Mouse (Mus musculus) Patski (cell line): ENCODE measurements at regions not wholly inside any gene's neighbourhood (a gene's known extent, or its start where the extent isn't known, plus 50 kb on each side); places are given as distances from the start of the nearest gene placed in this dataset.

Experiments
- ATAC-seq: fragments of 100-300 bp; one replicate; pipeline ENCODE4 v1.8.0; 2021
- CTCF ChIA-PET: fragments of 350-600 bp; sonication (Branson Sonifier 250); formaldehyde crosslinking; loops from one replicate; lab custom pipeline; 2022; ENCODE audit warnings: inconsistent platforms; lab: Charles Lee
- POLR2A ChIA-PET: fragments of 350-600 bp; sonication (Branson Sonifier 250); formaldehyde crosslinking; loops from one replicate; lab custom pipeline; 2022; ENCODE audit warnings: antibody characterized with exemption, inconsistent platforms; lab: Charles Lee
- DNase-seq: peaks from one replicate; pipeline ENCODE4 v3.0.0-alpha.2; 2011; ENCODE audit warnings: low read depth, low spot score
- H3K27me3 ChIP-seq: fragments of 371-371 bp; one replicate; pipeline ENCODE4 v1.5.1; 2021
- CTCF ChIP-seq: fragments of 100-300 bp; IDR thresholded peaks from one replicate; pipeline ENCODE4 v1.5.1; 2021
- in situ Hi-C: fragments of 300-500 bp; cut with MboI; formaldehyde crosslinking; loops from 3 replicates; pipeline ENCODE4 v1.11.1; 2018; ENCODE audit warnings: low pct_unique_long_range_greater_than_20kb, mixed read lengths

DNA sequence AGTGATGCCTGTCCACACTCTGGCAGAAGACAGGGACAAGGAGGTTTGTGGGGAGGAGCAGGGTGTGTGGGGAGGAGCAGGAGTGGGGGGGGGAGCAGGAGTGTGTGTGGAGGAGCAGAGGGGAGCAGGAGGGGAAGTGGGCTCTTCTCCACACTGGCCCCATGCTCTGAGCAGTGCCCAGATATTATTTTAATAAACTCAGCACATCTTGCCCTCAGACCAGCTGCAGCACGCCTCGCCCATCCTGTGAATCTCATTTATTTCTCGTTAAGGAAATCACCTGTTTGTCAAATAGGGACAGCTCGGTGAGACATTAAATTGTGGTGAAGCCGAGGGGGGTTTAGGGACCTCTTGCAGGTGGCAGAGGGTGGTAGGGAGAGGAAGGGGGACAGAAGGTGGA lies 77.8 kb upstream of the Lhx5 start:
- DNase-seq (no peak), ATAC-seq (no peak)
- TF ChIP-seq CTCF, result no peak
- H3K27me3 ChIP-seq, result peaks cover 26% of the 10 kb centered on the region
- in situ Hi-C loops, result no loop called here
- CTCF ChIA-PET, result no interaction called here
- POLR2A ChIA-PET, result no interaction called here

DNA sequence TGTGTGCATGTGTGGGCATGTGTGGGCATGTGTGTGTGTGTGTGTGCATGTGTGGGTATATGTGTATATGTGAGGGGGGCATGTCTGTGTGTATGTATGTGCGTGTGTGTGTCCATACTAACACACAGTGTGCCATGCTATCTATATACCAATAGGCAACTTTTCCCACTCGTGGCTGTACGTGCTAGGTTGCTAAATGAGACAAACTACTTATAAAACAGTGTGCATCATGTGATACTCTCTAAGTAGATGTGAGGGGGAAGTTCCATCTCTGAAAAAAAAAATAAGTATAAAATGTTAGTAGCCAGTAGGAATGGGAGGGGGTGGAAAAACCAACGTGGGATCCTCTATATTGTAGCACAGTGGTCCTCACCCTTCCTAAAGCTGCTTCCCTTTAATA lies 74.5 kb upstream of the Lhx5 start:
- H3K27me3 ChIP-seq, result peaks cover 50% of the 10 kb centered on the region
- DNase-seq, result no peak
- ChIA-PET POLR2A (no interaction called here), CTCF (no interaction called here)
- in situ Hi-C loops, result no loop called here
- TF ChIP-seq CTCF, result no peak
- no peak for ATAC-seq

DNA sequence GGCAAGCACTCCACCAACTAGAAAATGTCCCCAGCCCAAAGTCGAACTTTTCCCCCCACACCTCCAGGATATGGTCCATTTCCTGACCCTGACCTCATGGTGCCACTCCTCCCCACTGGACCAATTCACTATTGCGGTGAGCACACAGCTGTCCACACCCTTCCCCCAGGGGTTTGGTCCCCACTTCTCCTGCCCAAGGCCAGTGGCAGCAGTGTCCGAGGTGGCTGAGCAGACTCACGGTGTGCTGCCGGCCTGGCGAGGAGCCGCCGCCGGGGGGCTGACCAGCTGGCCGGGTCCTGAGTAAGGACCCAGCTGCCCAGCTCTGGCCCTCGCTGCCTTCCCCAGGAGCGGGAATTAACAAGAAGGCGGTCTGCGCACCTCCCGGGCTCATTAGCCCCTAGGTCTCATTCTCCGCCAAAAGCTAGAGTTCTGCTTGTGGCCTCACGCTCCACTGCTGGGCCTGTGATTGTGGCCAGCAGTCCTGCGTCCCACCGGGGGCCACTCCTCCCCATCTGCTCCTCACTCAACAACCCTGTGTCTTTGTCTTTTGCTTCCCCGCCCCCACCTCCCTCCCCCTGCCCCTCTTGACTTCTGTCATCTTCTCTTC lies 73.3 kb upstream of the Lhx5 start:
- POLR2A ChIA-PET, result no interaction called here
- no peak for DNase-seq
- TF ChIP-seq CTCF, result no peak
- CTCF ChIA-PET, result interaction anchor here (1.1 kb wide), 1 partner anchor 18 kb away, joined by 4 read pairs; no protein-coding TSS in a partner anchor
- H3K27me3 ChIP-seq, result peaks cover 40% of the 10 kb centered on the region
- no peak for ATAC-seq
- in situ Hi-C loops, result no loop called here

DNA sequence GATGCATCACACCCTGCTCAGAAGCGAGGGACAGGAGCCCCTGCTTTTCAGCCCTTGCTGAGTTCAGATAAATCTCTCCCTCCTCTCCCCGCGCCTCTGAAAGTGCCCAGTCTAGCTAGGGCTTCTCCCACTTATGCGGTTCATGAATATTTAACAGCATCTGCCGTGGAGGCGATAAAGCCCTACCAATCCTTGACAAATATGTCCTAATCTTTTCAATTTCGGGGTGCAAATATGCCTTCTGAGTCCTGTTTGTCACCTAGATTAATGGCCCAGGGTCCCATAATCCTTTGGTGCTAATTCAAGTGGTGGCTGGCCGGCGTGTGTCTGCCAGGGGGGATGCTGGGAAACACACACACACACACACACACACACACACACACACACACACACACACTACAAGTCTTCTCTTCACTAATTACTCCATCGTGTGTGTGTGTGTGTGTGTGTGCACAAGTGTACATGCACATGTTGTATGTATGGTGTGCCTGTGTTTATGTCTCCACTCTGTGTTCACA lies 65.5 kb upstream of the Lhx5 start:
- in situ Hi-C loops, result no loop called here
- TF ChIP-seq CTCF, result no peak
- ATAC-seq, result no peak
- peaks cover 29% of the 10 kb centered on the region for H3K27me3 ChIP-seq
- POLR2A ChIA-PET, result no interaction called here
- CTCF ChIA-PET, result no interaction called here
- no peak for DNase-seq

DNA sequence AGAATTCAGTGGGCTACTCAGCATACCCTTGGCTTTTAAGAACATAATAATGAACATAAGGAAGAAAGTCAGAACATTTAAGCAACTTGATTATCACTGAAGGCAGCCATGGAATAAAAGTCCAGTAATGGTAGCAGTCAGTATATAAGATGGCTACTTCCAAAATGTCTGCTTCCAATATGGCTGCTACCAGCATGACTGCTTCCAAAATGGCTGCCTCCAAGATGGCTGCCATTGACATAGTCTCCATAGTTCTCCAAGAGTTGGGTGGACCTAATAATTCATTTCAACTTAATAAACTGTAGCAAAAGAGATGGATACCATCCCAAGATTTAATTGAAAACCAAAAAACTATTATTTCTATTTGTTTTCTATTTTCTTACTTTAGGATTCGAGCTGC lies 62.7 kb upstream of the Lhx5 start:
- CTCF ChIA-PET, result no interaction called here
- DNase-seq, result no peak
- ATAC-seq, result no peak
- H3K27me3 ChIP-seq, result peaks cover 33% of the 10 kb centered on the region
- in situ Hi-C loops, result no loop called here
- TF ChIP-seq CTCF, result no peak
- POLR2A ChIA-PET, result no interaction called here

DNA sequence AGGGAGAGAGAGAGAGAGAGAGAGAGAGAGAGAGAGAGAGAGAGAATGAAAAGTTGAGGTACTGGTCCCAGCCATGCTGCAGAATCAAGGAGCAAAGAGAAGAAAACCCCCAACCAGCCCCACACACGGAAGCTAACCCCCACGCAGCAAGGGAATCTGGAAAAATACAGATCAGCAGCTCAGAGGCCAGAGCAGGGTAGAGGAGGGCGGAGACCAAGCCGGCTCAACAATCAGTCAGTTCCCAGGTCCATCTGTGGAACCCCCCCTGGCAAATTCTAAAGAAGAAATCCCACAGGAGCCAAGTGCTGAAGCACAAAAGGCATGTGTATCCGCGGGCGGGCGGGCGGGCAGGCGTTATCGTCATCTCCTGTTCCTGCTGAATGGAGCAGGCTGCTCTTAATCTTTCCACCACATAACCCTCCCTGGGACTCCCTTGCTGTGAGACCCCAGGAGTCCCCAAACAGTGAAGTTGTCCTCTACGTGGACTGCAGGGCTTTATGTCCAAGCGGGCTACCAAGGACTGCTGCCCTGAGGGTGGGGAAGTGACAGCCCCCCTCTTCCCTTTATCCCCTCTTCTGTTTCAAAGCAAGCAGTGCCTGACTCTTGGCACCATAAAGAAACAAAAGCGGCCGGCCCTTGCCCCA lies 60.2 kb upstream of the Lhx5 start:
- ChIA-PET CTCF (no interaction called here), POLR2A (no interaction called here)
- peaks cover 31% of the 10 kb centered on the region for H3K27me3 ChIP-seq
- in situ Hi-C loops, result no loop called here
- TF ChIP-seq CTCF, result no peak
- ATAC-seq (no peak), DNase-seq (no peak)

DNA sequence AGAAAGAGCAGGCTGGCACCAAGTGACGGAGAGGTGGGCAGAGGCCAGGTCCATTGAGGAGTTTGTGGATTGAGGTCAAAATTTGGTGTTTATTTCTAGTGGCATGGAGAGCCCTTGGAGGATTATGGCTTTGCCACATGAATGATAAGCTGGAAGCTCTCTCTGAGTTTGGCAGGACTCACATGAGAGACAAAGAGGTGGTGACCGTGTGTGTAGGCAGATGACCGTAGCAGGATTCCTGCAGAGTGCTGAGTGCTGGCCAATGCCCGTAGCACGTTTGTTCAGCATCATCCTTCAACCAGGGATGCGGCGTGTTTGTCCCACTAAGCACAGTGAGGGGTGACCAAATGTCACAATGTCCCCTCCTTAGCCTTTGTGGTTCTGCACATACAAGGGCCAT lies 58.1 kb upstream of the Lhx5 start:
- DNase-seq, result no peak
- CTCF ChIA-PET, result no interaction called here
- ATAC-seq, result no peak
- in situ Hi-C loops, result no loop called here
- POLR2A ChIA-PET, result no interaction called here
- TF ChIP-seq CTCF, result no peak
- H3K27me3 ChIP-seq, result peaks cover 39% of the 10 kb centered on the region
